Mouse (Mus musculus) ES-Bruce4 (cell line): ENCODE data around the gene Fgfr2.

Source experiments
- CTCF ChIP-seq: IDR thresholded peaks from one replicate; pipeline ENCODE4 v1.8.1; 2011; ENCODE audit warnings: low read depth, low read length
- EP300 ChIP-seq: IDR thresholded peaks from 2 replicates; pipeline ENCODE4 v1.6.1; 2011; ENCODE audit warnings: low read depth, low read length; ENCODE audit not compliant: insufficient read depth
- POLR2A ChIP-seq: IDR thresholded peaks from one replicate; pipeline ENCODE4 v1.8.1; 2011; ENCODE audit warnings: low read length; ENCODE audit not compliant: insufficient read depth

DNA sequence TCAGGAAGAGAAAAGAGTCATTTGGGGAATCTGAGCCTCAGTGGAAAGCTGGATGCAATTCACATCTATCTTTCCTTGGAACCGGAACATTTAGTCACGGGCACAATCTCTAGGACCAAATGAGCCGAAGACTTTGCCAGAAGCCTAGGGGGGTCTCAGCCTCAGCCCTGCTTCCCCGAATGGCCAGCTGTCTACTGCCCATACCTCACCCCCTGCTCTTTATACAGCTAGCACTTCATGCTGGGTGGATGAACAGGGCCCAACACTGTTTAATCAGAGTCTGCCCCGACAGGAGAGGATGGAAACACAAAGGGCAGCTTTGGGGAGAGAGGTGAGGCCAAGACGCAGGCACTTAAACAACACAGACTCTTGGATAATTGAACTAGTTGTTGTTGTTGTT, 860.0 kb downstream of the Fgfr2 start:
- TF ChIP-seq EP300 = no peak
- TF ChIP-seq CTCF = no peak
- TF ChIP-seq POLR2A = no peak
